Mouse (Mus musculus) heart, adult 2 months (tissue): ENCODE measurements around the gene Efcab2.

ENCODE experiments used
- CTCF ChIP-seq: fragments of 200-600 bp; IDR thresholded peaks from 2 replicates; pipeline ENCODE4 v1.8.1; 2022; ENCODE audit warnings: antibody characterized with exemption, mild to moderate bottlenecking, moderate library complexity
- POLR2A ChIP-seq: fragments of 200-500 bp; IDR thresholded peaks from 2 replicates; pipeline ENCODE4 v1.6.1; 2011; ENCODE audit warnings: mild to moderate bottlenecking, low read depth, low read length, control low read depth; ENCODE audit not compliant: insufficient read depth

- TF ChIP-seq POLR2A (no peak), CTCF (no peak)
Observed at GRCm38 (mm10) chr1:178522389-178522788, 116.5 kb downstream of the Efcab2 start.
